Mouse (Mus musculus) erythroblast, embryonic 14.5 days (primary cell): ENCODE measurements around the gene Lgals4. TPM values are rescaled to one million over a fixed set of nuclear protein-coding genes. Genes with fewer than 3 reads are reported as not detected.
"Not testable (repeated sequence)": the region's sequence is repeated elsewhere in the genome, so short reads cannot be mapped to it uniquely, and the experiment has no call there.

ENCODE experiments used
- H3K27me3 ChIP-seq: 2 replicates; pipeline ENCODE4 v1.6.1; 2012; ENCODE audit warnings: inconsistent platforms; ENCODE audit not compliant: control insufficient read depth
- H3K36me3 ChIP-seq: 2 replicates; pipeline ENCODE4 v1.6.1; 2012; ENCODE audit warnings: mild to moderate bottlenecking, inconsistent platforms; ENCODE audit not compliant: control insufficient read depth
- H3K4me1 ChIP-seq: 2 replicates; pipeline ENCODE4 v1.6.1; 2012; ENCODE audit warnings: inconsistent platforms; ENCODE audit not compliant: control insufficient read depth
- H3K4me3 ChIP-seq: replicated peaks from 2 replicates; pipeline ENCODE3; 2012; ENCODE audit warnings: moderate library complexity, mild to moderate bottlenecking, inconsistent platforms
- H3K9me3 ChIP-seq: 2 replicates; pipeline ENCODE4 v1.6.1; 2012; ENCODE audit warnings: low read length, inconsistent platforms, mixed read lengths; ENCODE audit not compliant: control insufficient read depth
- GATA1 ChIP-seq: IDR thresholded peaks from 2 replicates; pipeline ENCODE4 v1.6.1; 2012; ENCODE audit warnings: low read length, inconsistent platforms, mixed read lengths
- TAL1 ChIP-seq: IDR thresholded peaks from 3 replicates; pipeline ENCODE4 v1.6.1; 2012; ENCODE audit warnings: low read length, inconsistent platforms, mixed read lengths
- polyA plus RNA-seq: library from polyadenylated mRNA; stranded (reverse); fragments of >175 nt; gene quantifications from 2 replicates; pipeline ENCODE4 v1.2.3, GENCODE M21; 2012

Lgals4 gene
- polyA plus RNA-seq, 1 experiment: 0.17 TPM

GRCm38 (mm10) chr7:28867508-28868340 is 34.1 kb downstream of the Lgals4 start:
- not testable (repeated sequence) for H3K36me3 ChIP-seq, H3K27me3 ChIP-seq, H3K9me3 ChIP-seq
- peak; percentile 29; the same call in 1 of the 2 replicates for TF ChIP-seq GATA1
- peak overlapping the region; percentile 37 for H3K4me3 ChIP-seq
- H3K4me1 ChIP-seq: peaks cover 45% of the 10 kb centered on the region

- Histone ChIP-seq H3K27me3 (no peaks in the 10 kb centered on the region), H3K4me3 (no peak overlapping the region), H3K36me3 (no peaks in the 10 kb centered on the region), H3K4me1 (peaks cover 29% of the 10 kb centered on the region), H3K9me3 (no peaks in the 10 kb centered on the region)
- no peak for TF ChIP-seq TAL1
- no peak for TF ChIP-seq GATA1
Measured at GRCm38 (mm10) chr7:28870901-28871664, 37.4 kb downstream of the Lgals4 start.

- TF ChIP-seq TAL1: no peak
- TF ChIP-seq GATA1: no peak
- Histone ChIP-seq H3K36me3 (no peaks in the 10 kb centered on the region), H3K9me3 (no peaks in the 10 kb centered on the region), H3K4me3 (no peak overlapping the region), H3K4me1 (peaks cover 47% of the 10 kb centered on the region), H3K27me3 (no peaks in the 10 kb centered on the region)
Measured at GRCm38 (mm10) chr7:28874565-28874964, 40.9 kb downstream of the Lgals4 start.

GRCm38 (mm10) chr7:28876099-28876498 is 42.4 kb downstream of the Lgals4 start:
- Histone ChIP-seq H3K9me3 (no peaks in the 10 kb centered on the region), H3K4me1 (peaks cover 51% of the 10 kb centered on the region), H3K27me3 (no peaks in the 10 kb centered on the region), H3K4me3 (no peak overlapping the region), H3K36me3 (no peaks in the 10 kb centered on the region)
- no peak for TF ChIP-seq TAL1
- TF ChIP-seq GATA1: no peak

- no peak overlapping the region for H3K4me3 ChIP-seq
- no peaks in the 10 kb centered on the region for H3K27me3 ChIP-seq
- TF ChIP-seq TAL1: no peak
- TF ChIP-seq GATA1: peak; percentile 64
- no peaks in the 10 kb centered on the region for H3K9me3 ChIP-seq
- H3K36me3 ChIP-seq: no peaks in the 10 kb centered on the region
- peaks cover 49% of the 10 kb centered on the region for H3K4me1 ChIP-seq
Measured at GRCm38 (mm10) chr7:28877155-28877554, 43.5 kb downstream of the Lgals4 start.

GRCm38 (mm10) chr7:28877856-28878255 is 44.2 kb downstream of the Lgals4 start:
- Histone ChIP-seq H3K9me3 (no peaks in the 10 kb centered on the region), H3K36me3 (no peaks in the 10 kb centered on the region), H3K4me3 (no peak overlapping the region), H3K4me1 (peaks cover 49% of the 10 kb centered on the region), H3K27me3 (no peaks in the 10 kb centered on the region)
- no peak for TF ChIP-seq TAL1
- no peak for TF ChIP-seq GATA1

- TF ChIP-seq GATA1: no peak
- no peak for TF ChIP-seq TAL1
- Histone ChIP-seq H3K9me3 (no peaks in the 10 kb centered on the region), H3K27me3 (no peaks in the 10 kb centered on the region)
Measured at GRCm38 (mm10) chr7:28879606-28880005, 46.0 kb downstream of the Lgals4 start.

GRCm38 (mm10) chr7:28880554-28880953 is 46.9 kb downstream of the Lgals4 start:
- TF ChIP-seq GATA1 (no peak), TAL1 (no peak)
- Histone ChIP-seq H3K9me3 (no peaks in the 10 kb centered on the region), H3K27me3 (peaks cover under 1% of the 10 kb centered on the region), H3K36me3 (no peaks in the 10 kb centered on the region), H3K4me3 (no peak overlapping the region), H3K4me1 (peaks cover 49% of the 10 kb centered on the region)

More at GRCm38 (mm10) chr7:28879606-28880005, 46.0 kb downstream of the Lgals4 start:
- Histone ChIP-seq H3K4me1 (peaks cover 49% of the 10 kb centered on the region), H3K36me3 (no peaks in the 10 kb centered on the region), H3K4me3 (no peak overlapping the region)

- no peak within 1 kb of the TSS for H3K4me3 ChIP-seq
- peaks cover 44% of the 10 kb centered on the region for H3K4me1 ChIP-seq
- peaks cover 7% of the 10 kb centered on the region for H3K27me3 ChIP-seq
- no peaks in the 10 kb centered on the region for H3K36me3 ChIP-seq
- no peaks in the 10 kb centered on the region for H3K9me3 ChIP-seq
- TF ChIP-seq TAL1 (no peak), GATA1 (no peak)
Measured at GRCm38 (mm10) chr7:28881199-28881598, 47.5 kb downstream of the Lgals4 start, which contains the start of gene Capn12. Capn12 (plus strand) TSS chr7:28881422.
